Mouse (Mus musculus): Measurements from ENCODE around the gene Tmbim7.
A peak's percentile ranks its signal among the peaks of the same experiment; 100 is the strongest.

The Tmbim7 gene

DNA sequence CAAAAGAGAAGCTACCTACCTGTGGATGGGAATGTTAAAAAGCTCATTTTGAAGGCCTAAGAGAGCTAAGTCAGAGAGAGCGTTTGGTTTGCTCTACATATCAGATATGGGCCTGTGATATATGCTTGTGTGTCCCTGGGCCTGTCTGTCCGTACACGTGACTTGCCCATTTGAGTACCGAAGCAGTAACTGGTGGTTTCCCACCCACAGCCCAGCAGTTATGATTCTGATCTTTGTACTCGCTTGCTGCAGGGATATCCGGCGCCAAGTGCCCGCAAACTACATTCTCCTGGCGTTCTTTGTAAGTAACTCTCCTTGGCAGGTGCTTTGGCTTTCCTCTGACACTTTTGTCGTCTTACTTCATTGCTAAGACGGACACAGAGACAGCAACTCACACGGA, 15.6 kb downstream of the Tmbim7 start:
- no peak for DNase-seq

DNA sequence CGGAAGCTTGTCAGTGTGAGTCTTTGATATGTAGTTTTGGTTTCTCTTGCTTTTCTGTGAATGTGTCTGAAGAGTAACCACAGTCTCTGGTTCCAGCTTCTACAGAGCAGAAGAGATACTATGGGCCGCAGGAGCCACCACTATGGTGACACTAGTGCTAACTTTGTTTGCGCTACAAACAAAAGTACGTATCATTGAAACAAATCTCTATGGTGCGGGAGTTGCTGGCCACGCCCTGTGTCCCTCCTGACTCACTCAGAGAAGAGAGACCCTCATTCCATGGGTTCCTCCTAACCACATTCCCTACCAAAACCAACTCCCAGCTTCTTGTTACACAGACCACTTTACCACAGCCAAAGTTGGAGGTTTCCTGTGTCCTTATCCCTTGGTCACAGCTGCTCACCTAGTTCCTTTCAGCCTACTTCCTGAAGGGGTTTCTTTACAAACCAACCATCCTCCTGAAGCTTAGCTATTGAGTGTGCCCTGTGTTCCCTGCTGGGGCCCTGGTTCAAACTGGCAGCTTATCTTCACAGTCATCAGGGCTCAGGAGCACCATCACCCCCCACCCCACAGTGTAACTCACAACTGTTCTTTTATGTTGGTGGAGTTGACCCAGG, 19.1 kb downstream of the Tmbim7 start:
- no peak for DNase-seq

DNA sequence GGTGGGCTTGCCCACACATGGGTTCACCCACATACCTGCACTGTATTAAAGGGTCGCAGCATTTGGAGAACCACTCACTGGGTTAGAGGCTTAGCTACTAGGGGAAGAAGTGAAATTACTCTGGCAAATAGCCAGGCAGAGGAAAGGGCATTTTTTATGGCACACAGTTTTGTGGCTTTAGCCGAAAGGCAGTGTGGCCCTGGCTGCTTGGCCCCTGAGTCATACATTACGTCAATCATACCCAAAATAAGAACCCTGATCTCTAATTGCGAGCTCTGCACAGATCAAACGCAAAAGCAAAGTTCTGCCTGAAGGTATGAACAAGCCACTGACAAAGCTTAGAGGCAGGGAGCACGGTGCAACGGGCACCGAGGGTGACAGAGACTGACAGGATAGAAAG, 37.3 kb downstream of the Tmbim7 start:
- DNase-seq, result no peak

DNA sequence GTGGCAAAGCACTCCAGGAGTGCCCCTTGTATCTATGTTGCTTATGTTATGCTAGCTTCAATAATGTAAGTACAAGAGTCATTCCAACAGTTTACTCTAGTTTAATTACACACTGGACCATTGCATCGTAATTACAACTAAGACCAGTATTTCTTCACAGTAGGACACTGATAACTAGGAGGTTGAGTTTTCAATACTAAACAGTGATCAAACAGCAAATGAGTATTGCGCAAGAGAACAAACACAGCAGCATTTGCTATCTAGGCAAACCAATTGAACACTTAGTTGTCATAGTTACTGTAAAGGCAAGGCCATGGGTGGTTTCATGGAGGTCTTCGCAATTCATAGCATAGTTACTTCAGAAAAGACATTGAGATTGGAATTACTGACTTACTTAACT, 40.3 kb downstream of the Tmbim7 start:
- no peak for DNase-seq

DNA sequence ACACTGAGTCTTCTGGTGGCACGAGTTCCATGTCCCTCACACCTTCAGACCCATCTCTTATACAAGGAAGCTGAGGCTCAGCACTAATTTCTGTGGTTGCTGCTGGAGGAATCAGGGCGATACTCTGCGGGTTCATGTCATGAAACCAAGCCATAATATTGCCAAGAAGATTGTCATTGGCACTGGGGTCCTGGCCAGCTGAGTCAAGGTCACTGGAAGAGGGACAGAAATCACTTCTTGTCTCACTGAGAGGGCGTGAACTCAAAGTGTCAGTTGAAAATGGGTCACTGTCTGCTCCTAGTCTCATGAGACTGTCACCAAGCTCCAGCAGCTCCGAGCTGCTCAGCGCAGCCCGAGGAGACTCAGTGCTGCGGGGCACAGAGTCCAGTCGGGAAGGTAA, 42.0 kb downstream of the Tmbim7 start:
- no peak for DNase-seq

DNA sequence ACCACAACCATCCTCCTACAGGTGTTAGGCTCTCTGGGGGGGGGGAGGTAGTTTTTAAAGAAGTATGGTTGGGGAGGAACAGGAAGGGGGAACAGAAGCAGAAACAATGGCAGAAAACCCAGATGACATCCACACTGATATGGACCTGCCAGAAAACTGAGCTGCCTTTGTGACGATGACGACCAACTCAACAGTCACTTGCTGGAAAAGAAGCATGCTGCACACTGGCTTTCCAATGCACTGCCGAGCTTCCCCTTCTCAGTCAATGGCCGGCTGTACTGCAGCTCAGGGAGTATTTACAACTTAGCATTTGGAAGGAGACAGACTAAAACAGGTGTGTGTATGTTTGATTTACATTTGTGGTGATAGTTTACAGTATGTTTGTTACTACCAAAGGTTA, 44.2 kb downstream of the Tmbim7 start:
- DNase-seq, result no peak

DNA sequence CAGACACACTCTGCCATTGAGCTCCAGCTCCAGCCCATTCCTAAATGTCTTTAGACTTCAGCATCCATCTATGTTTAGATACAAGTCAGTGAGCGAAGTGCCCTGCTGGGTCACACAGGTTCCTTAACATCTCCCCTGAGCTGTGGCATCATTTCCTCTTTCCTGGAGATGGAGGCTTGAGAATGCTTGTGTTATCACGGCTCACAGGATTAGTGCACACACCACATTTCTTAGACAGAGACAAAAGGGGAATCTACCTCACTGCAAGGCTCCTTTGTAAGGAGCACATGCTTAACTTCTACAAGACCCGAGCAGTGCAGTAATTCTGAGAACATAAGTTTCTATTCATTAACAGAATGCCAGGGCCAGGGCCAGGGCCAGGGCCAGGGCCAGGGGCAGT, 45.0 kb downstream of the Tmbim7 start:
- no peak for DNase-seq

DNA sequence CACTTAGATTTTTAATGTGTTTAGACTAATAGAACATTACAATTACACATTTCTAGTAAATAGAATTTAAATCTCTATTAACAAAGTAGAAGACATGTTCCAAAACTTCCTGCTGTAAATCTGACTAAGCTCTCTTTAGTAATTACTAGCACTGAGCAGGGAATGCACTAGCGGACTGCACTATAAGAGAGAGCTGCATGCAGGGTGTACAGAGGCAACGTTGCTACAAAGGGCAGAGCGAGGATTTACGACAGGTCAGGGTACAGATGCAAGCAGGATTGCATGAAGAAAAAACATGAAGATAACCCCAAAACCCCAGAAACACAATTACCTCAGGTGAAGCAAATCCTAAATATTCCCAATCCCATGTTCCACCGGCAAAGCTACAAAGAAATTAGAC, 49.0 kb downstream of the Tmbim7 start:
- DNase-seq, result no peak

DNA sequence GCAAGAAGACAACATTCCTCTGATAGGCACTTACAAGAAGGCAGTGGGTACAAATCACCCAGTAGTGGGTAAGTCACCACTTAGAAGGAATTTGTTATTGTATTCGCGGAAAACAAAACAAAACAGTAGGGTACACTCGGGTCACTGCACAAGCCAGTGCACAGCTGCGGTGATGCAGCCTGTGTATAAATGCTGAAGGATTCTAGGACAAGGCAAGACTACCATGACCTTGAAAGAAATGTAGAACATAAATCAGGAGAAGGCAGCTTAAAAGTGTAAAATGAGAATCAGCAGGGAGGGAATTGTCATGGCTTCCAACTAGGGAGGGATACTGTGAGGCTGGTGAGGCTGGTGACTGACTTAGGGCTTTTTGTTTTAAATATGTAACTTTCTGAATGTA, 51.2 kb downstream of the Tmbim7 start:
- DNase-seq, result no peak

DNA sequence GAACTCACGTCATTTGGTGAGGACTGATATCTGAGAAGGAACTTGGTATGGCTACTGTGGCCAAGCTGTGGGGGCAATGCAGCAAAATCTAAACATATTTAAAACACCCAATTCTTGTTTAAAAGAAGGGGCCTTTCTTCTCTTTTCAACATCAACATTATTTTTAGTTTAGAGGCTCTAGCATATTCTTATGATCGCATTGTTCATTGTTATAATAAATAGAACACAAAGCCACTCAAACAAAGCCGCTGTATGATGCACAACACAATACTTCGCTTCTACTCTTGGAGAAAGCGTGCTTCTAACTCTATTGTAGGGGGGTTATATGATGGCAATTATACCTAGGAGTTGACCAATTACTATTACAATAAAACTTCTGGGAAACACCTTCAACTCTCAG, 64.8 kb downstream of the Tmbim7 start:
- DNase-seq, result no peak

DNA sequence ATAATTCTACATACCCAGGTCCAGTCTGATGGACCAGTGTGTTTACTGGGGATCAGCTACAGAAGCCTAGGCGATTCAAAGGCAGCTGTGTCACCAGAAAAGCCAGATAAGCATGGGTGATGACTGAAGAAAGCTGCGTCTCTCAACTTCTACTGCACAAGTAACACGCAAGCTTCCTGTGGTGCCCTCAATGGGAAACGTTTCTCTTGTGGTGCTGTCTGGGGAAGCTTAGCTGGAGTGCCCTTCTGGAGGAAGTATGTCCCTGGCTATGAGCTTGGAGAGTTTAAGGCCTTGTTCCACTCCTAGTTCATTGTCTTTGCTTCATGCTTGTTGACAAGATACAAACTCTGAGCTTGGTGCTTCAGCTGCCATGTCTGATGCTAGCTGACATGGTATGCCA, 68.4 kb downstream of the Tmbim7 start:
- no peak for DNase-seq

DNA sequence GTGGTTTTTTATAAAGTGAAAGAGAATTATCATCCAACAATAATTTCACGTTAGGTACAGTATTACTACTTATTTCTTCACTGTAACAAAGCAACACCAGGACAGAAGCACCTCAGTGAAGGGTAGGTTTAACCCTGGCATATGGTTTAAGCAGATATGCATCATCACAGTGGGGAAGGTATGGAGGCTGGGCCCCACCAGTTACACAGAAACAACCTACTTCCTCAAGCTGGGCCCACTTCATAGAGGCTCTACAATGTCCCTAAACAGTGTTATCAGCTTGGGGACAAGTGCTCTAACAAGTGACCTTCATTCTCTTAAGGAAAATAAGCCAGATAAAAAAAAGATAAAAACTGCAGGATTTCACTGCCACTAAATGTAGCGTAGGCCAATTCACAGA, 71.9 kb downstream of the Tmbim7 start:
- DNase-seq, result no peak

DNA sequence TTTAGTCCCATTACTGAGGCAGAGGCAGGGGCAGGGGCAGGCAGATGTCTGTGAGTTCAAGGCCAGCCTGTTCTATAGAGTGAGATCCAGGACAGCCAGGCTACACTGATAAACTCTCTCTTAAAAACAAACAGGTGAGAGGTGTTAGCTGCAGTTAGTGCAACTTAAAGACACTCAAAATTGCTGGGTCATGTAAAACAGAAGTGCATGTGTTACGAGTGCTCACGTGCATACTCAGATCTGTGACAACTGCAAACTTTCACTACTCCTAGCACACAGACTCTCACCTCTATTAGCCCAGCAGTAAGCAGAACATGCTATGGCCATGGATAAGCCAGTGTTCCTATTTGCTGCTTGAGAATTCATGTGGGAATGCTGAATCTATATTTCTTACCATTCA, 72.4 kb downstream of the Tmbim7 start:
- DNase-seq, result no peak

DNA sequence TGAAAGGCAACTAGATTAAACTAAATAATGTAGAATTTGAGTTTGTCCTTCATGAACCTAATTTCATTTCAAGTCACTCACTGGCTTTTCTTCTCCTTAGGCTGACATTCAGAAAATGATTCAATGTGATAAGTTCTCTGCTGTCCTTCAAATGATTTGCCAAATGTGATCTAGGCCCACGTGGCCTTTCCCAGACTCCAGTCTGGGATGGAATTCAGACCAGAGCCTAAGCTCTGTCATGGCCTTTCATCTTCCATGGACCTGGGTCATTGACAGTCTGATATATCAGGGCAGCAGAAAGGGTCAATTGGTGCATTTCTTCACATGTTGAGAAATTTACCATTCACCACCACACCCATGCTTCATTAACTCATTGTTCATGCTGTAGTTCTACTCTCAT, 74.5 kb downstream of the Tmbim7 start:
- no peak for DNase-seq

DNA sequence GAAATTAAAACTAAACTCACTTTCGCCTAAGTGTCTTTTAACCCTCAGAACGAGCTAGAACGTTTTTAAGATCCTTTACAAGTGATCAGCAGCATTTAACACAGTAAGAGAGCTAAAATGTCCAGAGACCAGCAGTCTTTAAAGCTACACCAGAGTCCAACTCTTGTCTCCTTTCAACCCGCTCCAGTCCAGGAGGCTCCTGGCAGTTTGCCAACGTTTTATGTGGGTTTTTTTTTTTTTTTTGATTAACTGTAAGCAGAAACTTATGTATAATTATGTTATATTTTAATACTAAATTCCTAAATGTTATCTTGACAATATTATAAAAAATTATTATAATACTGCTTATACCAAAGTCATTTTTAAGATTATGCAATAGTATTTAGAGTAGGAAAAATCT, 77.8 kb downstream of the Tmbim7 start:
- DNase-seq, result peak in 1 of 2 experiments; percentile 11

Data from cerebellum, postnatal 25 days (tissue).